Mouse (Mus musculus): Measurements from ENCODE around the gene Iqch.

Iqch gene

DNA sequence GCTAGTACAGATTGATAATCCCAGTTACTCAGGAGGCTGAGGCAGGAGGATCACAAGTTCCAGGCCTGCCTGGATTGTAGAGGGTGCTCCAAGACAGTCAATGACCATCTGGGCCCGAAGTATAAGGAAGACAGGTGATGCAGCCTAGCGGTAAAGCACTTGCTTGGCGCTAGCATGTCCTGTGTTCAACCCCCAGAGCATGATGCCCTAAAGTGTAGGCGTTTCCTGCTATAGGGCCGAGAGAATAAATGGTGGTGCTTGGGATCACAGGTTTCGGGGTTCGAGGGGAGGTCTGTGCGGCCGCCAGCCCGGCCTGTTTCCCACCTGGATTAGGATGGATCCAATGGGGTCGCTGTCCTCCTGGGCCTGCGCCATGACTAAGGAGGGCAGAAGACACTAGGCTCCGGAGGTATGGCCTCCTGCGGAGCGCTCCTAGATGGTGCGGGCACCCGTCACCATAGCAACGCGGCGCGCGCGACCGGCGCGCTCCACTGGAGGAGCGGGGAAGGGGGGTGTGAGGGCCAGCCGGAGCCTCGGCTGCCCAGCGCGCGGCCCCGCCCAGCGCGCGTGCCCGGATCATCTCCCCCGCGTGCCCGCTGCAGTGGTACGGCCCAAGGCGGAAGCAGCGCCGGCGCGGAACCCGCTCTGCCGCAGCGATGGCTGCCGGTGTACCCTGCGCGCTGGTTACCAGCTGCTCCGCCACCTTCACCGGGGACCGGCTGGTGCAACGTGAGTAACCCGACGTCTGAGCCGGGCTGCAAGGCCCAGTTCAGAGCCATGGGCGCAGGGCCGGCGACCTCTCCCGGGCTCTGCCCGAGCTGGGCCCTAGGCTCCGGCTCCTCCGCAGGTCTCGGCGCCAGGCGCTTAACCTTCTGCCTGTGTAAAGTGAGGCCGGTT, at the start of gene Iqch, which contains the start of gene Aagab:
TSS of gene Iqch (minus strand) at position 451 of the 897 bp plus-strand sequence.
TSS of gene Aagab (plus strand) at position 618 of the 897 bp plus-strand sequence.
- DNase-seq, result peak; percentile 97 to 99

DNA sequence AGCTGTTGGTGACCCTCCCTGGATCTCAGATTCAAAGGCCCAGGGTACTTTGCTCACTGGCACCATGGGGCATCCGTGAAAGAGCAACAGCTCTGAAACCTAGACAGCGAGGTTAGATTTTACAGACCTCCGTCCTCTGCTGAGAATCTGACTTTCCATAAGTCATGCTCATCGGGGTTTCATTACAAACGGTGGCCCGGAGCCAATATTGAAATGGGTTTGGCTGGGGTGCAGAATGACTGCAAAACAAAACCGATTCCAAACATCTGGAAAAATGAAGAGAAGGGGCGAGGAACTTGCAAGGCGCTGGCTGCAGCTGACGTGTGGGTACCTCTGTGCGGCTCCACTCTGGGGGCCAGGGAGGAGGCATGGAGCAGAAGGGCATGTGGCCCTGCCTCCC, 49.3 kb upstream of the Iqch start:
- peak in 1 of 2 experiments; percentile 37 for DNase-seq

DNA sequence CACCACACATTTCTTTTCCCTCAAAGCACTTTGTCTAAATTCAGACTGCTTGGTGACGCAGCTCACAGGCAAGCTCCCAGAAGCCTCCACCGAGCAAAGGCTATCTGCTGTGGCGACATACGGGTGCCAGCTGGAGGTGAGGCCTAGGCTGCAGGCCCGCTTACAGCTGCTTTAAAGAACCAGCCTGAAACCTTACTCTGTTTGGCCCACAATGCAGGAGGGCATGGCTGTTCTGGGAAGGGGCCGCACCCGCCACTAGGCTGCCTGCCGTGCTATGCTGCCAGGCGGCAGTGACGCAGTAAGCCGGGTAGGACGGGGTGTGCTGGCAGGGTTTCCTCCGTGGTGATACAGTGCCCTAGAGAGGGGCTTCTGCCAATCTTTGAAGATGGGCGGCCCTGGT, 48.6 kb upstream of the Iqch start:
- DNase-seq, result peak; percentile 54 to 59

DNA sequence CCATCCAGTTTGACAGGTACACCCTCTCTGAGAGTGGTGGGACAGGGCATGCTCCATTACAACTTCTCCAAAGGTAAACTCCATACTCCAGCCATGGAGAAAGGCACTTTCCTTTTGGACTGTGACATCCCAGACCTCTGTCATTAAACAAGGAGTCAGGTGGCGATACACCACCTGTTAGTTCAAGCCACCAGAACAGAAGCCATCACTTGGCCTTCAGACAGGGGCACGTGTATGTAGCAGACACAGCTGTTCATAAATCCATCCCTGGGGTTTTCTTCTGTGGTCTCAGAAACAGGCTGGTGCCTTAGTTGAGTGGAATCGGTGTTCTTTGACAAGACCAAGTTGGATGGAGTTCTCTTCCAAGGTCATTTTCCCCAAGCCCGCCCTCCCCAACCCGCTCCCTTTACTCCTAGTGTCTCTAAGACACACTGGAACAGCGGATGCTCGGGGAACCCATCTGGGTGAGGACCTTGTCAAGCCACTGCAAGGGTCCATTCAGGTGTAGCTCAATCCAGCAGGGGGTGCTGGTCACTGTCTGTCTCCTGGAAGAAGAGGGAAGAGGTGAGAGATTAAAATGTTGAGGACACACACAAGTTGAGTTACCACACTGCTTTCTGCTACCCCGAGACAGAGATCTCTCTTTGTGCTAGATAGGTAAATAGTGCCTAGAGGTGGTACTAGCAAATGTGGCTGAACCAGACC, 47.7 kb upstream of the Iqch start:
- DNase-seq, result peak; percentile 44 to 59

DNA sequence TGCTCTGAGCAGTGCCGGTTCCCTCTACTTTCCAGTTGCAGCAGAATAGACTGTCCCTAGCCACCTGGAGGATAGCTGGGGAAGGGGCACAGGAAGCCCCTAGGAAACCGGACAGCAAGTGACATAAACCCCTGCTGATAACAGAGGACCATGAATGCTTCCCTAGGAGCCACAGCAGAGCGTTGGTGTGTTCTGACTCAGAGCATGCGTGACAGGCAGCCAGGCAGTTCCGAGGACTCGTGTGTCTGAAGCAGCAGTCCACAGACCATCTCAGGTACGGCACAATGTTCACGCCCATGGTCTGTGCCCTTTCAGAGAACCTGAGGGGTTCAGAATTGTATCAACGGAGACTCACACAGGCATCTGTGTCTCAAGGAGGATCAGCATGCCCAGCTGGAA, 46.2 kb upstream of the Iqch start:
- peak in 1 of 2 experiments; percentile 42 for DNase-seq

DNA sequence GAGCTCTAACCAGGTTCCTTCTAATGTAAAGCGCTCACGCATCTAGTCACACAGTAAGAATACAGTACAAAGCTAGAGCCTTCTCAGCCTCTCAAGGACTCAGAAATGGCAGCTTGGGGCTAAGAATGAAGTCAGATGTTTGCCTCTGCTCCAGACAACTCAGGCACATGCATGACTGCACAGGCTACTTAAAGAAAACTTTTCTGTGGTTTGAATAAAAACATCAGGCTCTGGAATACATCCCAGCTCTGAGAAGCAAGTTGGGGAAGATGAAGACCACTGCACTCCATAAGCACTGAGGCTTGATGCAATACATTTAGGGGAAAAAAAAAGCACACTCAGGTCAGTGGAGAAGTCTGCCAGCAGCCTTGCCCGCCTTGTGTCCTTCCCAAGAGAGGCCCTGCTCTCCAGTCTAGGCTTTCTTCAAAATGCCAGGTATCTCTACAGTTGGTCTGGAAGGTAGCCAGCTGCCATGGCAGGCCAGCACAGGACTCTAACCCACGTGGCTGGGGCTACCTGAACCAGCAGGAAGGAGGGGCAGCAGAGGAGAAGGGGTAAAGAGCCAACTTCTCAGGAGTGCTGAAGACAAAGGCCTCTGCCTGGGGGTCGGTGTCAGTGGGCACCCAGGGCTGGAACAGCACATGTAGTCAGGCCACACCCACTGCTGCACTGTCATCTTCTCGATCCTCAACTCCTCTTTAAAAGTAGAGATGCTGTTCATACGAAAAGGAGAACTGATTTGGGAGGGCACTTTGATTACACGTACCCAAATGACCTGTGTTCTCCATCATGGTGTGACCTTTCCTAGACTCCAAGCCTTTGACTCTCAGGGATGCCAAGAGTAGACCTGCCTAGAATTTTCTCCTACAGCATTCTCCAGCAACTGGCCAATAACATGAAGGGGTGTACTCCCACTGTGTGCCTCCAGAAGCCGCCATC, 45.6 kb upstream of the Iqch start:
- DNase-seq, result peak; percentile 44 to 45

DNA sequence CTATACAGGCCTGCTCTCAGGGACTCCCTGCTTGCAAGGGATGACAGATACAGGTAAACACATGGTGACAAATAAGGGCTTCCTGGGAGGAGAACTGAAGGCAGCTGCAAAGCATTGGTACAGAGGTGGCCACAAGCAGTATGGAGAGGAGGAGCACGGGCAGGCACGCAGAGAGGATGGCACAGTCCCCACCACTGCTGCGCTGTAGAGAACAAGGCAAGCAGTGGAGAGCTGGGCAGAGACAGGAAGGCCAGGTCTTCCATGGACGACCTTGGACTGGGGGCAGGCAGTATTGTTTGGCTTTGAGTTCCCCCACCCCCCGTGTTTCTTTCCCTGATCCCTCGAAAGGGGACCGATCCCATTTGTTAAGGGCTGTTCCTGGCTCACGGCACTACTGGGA, 42.8 kb upstream of the Iqch start:
- DNase-seq, result no peak

DNA sequence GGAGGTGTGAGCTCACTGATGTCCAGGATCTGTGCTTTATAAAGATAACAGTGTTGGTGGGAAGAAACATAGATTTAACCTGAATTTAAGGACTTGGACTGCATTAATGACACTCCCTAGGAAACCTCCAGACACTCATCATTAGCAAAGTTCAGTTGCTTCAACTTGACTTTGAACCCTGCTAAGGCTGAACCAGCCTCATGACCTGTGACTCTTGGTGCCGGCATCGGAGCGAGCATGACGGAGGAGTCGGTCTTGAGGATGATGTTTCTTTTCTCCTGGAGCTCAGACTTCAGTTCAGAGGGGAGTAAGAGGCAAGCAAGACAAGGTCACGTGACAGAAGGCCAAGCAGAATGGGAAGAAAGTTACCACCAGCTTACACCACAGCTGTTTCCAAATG, 41.7 kb upstream of the Iqch start:
- no peak for DNase-seq

DNA sequence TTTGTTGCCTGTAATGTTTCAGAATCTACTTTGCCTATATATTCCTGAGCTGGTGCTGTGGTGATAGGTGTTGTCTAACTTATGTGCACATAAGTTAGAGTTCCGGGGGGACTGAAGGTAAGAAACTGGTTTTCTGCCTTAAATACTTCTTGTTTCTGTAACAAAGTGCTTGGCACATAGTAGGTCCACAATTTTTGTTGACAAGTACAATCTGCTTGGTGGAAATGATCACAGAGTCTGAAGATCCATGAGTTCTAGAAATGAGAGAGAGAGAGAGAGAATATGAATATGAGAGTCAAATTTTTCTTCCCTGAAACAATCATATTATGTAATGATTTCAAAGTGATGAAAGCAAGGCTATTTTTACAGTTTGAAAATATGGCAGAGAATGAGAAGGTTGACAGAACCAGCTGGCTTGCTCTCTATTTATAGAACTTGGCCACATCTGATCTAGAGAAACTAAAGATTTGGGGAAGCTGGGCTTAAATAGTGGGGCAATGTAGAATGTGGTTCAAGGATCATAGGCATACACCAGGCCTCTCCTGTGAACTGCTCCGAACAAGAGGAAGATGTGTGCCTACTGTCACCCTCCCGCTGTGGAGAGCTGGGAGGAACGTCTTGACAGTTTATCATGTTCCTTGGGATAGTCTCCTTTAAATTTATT, 39.8 kb upstream of the Iqch start:
- DNase-seq, result no peak

DNA sequence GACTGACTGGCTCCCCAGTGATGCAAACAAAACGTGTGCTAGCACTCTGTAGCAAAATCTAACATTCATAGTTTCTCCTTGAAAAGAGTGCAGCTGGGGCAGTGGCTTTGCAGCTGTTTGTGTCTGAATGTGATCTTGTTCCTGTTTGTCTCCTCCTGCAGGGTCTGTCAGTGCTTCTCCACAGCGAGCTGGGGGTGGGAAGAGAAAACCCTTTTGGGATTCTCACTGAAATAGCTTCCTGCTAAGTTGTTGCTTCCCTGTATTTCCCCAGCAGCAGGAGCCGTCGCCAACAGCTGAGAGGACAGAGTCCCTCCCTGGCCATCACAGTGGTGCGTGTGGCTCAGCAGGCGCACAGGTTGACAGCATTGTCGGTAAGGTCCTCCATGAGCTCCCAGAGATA, 33.8 kb upstream of the Iqch start:
- DNase-seq, result no peak

DNA sequence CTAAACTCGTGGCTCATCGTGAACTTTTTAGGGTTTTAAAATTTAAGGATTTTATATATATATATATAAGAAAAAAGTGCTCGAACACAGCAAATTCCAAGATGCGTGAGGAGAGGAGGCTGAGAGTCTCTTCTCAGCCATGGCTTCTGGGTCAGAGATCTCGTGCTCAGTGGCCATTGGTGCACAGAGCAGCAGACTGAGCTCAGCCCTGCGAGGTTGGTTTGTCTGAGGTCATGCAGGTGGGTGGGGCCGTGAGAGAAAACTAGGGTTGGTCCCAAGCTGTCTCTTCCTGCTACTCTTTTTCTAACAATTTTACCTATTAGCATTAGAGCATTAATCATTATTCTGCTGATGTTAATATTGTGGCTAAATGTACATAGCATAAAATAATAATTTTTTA, 31.0 kb upstream of the Iqch start:
- no peak for DNase-seq

DNA sequence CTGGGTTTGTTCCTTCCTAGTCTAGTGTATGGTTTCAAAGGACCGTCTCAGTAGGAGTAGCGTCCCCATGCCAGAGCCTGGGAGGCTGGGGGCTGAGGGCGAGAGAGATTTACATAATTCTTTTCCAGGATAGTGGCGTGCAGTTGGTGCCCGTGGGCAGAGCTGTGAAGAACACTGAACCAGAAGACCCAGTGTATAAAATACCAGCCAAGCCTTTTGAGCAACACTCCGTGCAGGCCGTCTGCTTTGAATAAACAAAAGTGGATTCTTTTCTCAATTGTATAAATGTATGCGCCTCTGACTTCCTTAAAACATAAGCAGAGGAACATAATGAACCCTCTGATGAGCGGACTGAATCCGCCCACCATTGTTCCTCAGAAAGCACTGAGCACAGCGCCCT, 30.6 kb upstream of the Iqch start:
- DNase-seq, result no peak

DNA sequence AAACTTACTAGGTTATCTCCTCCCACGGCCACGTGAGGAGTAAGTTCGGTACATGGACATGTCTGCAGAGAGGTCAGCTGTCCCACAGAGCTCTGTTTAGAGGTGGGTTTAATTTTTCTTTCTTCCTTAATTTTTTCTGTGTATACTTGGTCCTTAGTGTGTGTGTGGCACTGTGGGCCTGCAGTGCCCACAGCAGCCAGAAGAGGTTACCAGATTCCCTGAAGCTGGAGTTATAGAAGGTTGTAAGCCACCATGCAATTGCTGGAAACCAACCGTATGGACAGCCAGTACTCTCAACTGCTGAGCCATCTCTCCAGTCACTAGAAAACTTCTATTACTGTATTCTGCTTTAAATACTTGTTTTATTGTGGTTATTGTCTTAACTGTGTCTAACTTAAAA, 29.8 kb upstream of the Iqch start:
- DNase-seq, result no peak

DNA sequence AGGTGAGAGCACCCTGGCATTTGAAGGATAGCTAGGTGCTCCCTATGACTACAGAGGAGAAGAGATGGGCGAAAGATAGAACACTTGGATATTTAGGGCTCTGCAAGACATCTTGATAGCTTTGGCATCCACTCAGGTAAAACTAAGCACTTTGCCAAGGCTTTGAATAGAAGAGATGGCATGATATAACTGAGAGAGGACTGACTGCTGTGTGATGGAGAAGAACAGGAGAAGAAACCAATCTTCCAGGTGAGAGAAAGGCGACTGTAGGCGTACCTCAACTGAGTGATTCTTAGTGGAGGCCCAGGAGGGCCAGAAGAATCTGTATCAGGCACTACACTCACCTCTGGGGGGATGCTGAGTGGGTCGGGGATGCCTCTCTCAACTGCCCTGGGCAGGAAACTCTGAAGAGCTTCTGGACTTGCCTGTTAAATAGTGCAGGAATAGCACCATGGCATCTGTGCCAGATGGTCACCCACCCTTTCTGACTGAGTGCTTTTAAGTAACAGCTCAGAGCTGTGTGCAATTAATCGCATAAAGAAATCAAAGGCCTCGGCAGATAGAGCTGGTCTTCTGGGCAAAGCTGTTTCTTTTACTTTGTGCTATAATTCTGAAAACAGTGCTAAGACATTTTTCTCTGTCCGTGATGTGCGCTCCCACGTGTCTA, 22.9 kb upstream of the Iqch start:
- DNase-seq, result no peak

DNA sequence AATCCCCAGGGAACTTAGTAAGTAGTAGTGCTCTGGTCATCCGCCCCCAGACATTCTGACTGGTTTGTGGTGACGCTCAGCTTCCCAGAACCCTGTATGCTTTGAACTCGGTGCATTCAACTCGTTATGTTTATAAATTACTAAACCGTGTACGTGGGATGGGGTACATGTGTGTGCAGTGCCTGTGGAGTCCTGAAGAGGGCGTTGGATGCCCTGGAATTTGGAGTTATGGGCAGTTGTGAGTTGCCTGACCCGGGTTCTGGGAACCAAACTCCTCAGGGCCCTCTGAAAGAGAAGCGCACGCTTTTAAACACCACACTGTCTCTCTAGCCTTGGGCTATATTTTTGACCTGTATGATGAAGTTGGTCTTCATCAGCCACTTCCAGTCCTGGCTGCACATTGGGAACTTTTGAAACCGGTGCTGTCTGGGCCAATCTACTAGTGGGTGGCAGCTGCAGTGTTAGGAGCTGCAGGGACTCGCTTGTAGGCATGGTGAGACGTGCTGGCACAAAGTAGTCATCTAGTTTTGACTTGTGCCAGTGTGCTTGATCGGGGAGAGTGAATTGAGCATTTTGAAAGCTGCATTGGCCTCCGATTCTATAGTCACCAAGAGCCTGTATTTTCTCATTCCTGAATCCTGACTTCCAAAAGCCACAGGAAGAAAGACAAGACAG, 21.7 kb upstream of the Iqch start:
- DNase-seq, result no peak

DNA sequence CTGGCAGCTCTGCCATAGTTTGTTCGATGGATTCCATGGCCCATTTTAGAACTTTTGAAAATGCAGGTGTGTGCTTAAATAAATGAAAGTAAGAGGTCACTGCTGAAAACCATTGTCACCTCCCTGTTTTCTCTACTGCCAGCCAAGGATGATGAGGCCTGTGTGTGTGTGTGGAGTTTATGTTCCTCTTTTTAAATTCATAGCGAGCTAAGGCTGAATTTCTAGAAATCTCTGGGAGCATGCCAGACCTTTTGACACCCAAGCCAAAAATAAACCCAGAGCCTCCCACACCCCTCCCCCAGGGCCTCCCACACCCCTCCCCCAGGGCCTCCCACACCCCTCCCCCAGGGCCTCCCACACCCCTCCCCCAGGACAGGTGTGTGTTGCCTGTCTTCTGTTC, 15.7 kb upstream of the Iqch start:
- no peak for DNase-seq

DNA sequence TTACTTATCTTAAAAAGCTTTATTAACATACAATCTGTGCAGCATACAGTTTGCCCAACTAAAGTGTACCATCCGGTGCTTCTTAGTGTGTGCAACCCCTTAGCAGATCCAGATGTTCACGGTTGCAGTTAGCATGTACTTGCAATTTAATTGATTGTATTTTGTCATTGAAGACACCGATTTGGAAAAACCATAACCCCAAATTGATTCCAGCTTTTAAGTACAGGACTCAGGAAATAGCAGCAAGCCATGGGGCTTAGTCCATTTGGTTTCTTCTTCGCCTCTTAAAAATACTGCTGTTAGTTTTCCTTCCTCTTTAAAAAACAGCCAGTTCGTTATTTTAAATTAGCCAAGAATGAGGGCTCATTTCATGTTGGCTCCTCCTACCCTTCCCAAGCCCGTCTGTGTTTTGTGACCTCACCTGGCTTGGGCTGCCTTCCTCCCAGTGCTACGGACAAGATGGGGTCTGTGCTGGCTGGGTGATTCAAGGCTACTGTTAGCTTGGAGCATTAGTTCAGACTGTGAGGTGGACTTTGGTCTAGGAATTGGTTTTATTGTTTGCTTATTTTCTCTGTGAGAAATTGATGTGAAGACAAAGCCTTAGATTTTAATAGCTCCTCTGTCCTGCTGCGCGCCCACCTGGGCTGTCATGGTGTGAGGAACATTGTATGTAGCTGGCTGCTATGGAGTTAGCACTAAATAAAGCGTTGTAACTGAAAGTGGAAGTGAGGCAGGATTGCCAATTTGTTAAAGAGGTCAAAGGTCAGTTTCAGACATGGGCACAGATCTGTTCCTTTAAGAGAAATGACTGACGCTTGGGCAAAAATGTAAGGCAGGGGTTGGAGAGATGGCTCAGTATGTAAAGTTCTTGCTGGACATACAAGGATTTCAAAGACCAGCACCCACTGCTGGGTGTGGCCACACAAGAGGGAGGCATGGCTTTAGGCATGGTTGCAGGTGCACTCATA, 12.0 kb upstream of the Iqch start:
- no peak for DNase-seq

DNA sequence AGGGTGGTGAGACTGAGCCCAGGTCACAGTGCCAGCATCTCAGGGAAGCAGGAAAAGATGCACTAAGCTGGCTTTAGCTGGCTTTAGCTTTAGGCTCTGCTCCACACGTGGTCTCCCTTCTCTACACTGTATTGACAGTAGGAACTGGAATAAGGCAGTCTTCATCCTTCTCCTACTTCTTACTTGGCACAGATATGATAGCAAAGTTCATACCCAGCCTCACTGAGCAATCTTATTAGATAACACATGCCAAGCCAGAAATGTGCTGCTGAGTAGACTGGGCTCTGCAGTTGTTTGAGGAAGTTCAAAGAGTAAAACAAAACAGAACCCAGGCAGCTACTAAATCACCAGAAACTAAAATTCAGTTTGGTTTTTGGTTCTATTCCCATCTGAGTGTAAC, 11.3 kb upstream of the Iqch start:
- no peak for DNase-seq

DNA sequence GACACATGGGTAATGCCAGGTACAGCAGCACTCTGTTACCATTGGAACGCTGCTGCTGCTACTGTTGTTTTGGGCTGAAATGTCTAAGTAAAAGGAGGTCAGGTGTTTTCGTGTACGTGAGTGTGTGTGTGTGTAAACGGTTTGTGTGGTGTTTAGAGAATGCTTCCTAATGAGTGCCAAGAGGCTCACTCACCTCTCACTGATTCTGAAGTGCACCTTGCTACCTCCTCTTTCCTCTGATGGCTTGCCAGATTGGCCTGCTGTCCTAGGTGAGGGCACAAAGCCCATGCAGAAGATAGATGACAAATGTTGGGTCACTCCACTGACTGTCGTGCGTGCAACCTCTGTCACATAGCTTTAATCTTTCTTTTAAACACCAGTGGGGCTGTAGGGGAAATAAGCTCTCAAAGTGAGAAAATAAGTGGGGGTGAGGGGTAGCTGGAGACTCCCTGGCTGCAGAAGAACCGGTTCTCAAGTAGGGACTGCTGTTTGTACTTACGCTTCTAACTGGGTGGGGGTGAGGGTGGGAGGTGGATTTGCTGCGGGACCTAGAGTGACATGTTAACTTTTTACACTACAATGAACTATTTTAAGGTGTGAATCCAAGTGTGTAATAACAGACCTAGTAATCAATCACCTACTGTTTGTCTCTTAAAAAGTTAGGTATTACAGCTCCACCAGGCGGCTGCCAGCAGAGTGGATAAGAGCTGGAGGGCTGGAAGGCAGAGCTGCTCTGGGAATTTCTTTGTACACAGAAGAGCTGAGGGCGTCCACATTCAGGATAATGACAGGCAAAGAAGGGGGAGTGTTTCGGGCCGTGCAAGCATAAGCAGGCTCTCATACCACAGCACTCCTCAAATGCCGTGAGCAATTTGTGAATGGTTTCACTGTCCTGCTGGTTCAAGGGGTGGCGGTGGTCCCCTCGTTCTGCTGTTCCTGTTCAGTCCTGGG, 10.5 kb upstream of the Iqch start:
- DNase-seq, result peak; percentile 42 to 56
